Mouse (Mus musculus): ENCODE results near the gene Slc30a7.

DNA sequence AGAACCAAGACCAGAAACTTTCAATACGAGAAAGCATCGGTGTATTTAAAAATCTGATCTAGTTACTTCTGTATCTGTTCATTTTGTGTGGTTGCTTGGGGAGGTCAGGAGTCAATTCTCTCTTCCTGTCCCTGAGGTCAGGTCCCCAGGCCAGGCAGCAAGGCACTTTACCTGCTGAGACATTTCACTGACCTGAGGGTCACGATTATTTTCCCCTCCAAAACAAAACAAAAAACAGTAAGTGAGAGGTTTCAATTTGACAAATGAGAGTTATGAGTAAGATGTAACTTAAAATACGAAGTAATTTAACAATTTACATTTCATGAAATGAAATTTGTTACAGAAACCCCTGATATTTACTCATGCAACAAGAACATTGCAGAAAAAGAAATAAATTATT lies 54.9 kb downstream of the Slc30a7 start:
- TF ChIP-seq CTCF (IDR thresholded peaks at IDR 0.05; ENCODE audit: low read depth) (no peak), EP300 (IDR thresholded peaks at IDR 0.05; ENCODE audit: low read depth) (no peak)
